Mouse (Mus musculus) embryo, embryonic 11.5 days (tissue): Measurements from ENCODE around the gene Kctd2.
A peak's percentile ranks its signal among the peaks of the same experiment; 100 is the strongest.
"Not testable (repeated sequence)": the region's sequence is repeated elsewhere in the genome, so short reads cannot be mapped to it uniquely, and the experiment has no call there.

Experiments used
- DNase-seq: peaks from one replicate; pipeline ENCODE4 v3.0.0-alpha.2; 2012; ENCODE audit warnings: low read depth, low spot score

Kctd2 gene

DNA sequence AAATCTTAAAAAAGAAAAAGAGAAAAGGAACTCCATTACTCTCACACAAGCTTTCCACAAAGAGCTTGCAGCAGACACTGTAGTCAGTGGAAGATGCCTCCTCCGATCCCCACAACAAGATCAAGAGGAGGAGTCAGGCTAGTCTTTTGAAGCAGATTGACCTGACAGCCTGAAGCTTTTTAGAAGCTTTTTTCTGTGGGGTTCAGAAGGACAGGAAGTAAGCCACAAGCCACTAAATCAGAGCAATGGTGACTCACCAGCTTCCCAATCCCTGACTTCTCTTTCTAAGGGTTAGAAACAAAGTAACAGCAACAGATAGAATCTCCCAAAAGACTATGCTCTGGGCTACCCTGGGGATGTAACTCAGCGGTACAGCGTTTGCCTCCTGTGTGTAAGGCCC, 19.4 kb downstream of the Kctd2 start:
- DNase-seq: no peak

DNA sequence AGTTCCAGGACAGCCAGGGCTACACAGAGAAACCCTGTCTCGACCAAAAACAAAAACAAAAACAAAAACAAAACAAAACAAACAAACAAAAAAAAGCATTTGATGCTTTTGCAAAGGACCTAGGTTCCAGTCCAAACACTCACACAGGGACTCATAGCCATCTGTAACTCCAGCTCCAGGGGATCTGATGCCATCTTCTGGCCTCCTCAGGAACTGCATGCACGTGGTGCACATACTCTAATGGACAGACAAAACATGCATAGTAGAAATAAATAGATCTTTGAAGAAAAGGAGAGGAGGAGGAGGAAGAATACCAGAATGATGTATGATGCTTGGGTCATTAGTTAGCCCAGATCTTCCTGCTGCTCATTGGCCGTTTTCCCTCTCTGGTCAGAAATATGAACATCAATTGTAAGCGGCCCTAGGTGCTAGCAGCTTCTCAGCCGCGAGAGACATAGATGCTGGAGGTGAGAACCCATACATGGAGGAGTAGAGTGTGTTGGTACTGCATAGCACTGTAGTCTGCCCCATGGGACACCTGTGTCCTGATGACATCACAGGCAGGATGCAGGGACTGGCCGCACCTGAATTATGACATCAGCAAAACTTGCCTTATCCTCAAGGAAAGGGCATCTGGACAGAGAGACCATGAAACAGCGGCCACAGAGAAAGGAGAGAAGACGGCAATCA, 20.1 kb downstream of the Kctd2 start, which contains the start of gene Trim80:
TSS of gene Trim80 (plus strand) at position 640 of the 690 bp plus-strand sequence.
- DNase-seq: no peak

DNA sequence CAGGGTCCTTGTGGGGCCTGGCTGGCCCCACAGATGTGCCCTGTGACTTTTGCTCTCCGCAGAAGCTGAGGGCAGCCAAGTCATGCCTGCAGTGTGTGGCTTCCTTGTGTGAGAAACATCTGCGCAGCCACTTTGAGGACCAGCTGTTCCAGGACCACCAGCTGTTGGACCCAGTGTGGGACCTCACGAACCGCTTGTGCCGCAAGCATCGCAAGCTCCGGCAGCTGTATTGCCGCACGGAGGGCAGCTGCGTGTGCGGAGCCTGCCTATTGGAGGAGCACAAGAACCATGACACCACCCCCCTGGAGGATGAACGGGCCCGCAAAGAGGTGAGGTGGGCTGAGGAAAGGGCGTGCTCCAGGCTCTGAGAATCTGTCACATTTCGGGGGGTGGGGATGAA, 21.5 kb downstream of the Kctd2 start:
- DNase-seq: no peak

DNA sequence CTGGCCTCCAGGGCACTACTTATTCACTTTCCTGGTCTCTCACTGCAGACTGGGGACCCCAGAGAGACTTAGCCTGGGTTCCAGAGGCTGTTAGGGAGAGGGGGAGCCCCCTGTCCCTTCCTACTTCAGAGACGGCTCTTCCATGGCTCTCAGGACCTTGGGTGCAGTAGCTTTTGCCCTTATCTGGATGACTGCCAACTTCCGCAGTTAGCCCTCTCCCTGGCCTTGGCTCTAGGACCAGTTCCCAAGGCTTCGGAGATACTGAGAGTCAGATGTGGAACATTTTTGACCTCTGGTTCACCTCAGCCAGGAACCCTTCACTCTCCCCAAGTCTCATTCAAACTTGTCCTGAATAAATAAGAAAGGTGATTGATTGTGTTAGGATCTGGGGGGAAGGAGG, 27.0 kb downstream of the Kctd2 start:
- no peak for DNase-seq

DNA sequence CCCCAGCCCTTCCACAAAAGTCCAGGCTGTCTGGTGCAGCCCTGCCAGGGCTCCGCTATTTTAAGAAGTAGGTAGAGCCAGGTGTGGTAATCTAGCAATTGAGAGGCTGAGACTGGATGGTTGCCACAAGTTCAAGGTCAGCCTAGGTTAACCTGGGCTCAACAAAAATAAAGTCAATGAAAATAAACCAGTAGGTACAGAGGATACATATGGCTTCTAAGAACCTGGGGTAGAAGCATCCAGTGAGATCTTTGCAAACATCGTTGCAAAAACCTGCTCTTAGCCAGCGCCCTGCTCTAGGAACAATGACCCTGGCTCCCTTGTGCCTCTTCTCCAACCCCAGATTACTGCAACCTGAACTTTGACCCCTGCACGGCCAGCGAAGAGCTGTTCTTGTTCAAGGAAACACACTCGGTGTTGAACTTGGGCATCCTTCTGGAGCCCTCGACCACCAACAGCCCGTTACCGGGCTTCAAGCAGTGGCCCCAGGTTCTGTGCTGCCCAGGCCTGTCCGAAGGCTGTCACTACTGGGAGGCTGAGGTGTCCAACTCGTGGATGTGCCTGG, 27.5 kb downstream of the Kctd2 start:
- DNase-seq: no peak

DNA sequence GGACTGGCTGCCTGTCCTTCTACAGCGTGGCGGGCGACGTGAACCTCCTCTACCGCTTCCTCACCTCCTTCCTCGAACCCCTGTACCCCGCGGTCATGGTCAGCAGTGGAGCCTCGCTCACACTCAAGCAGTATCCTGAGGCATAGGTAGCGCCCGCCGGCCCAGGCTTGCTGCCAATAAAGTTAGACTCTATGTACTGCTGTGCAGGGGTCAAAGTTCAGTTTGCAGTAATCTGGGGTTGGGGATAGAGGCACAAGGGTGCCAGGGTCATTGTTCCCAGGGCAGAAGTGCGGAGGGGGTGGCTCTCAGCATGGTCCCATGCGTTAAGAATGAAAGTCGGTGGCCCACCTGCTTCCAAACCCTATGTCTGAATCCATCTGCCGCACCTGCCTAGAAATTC, 28.1 kb downstream of the Kctd2 start:
- DNase-seq: no peak

DNA sequence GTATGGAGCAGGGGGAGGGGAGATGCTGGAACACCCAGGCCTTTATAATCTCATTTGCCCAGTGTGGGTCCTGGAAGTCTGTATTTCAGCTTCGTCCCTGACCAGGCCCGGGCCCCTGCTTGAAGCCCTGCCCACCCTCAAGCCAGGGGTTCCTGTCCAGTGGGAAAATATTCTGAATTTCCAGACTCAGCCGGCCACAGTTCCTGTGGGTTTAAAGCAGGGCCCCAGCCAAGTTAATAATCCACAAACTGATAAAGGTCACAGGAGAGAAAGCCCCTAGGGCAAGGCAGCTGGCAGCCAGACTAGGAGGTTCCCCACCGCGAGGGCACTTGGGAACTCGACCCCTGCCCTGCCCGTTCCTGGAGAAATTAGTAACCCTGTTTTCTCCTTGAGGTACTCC, 29.1 kb downstream of the Kctd2 start:
- no peak for DNase-seq

DNA sequence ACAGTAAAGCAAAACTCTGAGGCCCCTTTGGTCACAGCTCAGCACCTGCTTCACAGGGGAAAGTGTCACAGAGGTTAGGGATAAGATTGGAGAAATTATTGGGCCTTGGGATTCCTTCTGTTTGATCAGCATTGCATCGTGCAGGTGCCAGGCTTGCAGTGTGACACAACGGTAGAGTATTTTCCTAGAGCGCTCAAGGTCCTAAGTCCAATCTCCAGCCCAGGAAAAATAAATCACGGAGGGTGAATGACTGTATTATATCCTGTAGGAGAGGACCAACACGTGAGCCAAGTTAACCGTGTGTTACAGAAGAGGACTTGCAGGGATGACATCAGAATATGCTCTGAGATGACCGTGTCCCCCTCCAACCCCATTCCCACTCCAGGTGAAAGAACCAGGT, 30.2 kb downstream of the Kctd2 start:
- DNase-seq: no peak

DNA sequence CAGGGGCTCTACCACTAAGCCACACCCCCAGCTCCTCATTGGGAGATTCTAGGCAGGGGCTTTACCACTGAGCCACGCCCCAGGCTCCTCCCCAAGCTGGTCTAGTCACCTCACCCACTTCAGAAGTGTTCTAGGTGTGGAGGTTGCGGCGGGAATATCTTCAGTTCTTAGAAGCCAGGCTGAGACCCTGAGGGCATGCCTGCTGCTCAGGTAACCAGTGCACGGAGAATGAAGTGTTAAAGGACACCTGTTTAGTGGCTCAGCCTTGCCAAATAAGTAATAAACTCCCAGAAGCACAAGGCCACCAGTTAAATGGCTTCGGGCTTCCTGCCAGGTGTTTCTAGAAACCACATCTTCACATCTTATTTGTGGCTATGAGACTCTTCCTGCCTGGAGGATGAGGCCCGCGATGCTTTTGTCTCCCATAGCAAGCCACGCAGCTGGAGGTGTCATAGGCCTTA, 31.9 kb downstream of the Kctd2 start:
- no peak for DNase-seq

DNA sequence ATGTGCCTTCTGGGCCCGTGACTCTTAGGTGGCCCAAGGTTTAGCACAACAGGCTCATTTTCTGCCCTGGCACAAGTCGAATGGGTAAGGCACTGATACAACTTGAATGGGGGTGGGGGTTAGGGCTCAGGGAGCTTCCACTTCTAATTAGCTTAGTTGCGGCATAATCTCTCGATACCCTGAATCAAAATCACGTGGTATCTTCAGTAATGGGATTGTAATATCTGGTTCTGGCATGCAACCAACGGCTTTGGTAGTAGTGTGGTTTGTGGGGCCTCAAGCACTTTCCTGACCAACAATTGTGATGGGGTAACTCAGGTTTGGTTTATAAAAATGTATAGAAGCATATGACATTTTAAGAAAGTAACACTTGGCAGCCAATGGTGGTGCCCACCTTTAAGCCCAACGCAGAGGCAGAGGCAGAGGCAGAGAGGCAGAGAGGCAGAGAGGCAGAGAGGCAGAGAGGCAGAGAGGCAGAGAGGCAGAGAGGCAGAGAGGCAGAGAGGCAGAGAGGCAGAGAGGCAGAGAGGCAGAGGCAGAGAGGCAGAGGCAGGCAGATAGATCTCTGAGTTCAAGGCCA, 32.4 kb downstream of the Kctd2 start:
- no peak for DNase-seq

DNA sequence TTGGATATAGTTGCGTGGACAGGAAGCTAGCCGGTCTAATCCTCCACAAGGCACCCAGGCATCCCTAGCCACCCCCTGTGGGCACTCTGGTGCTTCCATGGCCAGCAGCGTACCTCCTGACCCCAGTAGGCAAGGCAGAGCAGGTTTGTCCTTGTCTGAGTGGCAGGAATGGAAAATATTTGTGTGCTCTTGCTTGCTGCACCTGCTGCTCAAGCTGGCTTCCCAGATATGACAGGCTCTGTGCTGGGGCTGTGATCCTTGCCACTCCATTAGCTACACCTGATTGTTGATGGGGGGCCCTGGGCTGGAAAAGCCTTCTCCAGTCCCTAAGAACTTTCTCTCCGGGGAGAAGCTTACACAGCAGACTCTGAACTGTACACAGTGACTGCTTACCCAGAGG, 33.4 kb downstream of the Kctd2 start:
- no peak for DNase-seq

DNA sequence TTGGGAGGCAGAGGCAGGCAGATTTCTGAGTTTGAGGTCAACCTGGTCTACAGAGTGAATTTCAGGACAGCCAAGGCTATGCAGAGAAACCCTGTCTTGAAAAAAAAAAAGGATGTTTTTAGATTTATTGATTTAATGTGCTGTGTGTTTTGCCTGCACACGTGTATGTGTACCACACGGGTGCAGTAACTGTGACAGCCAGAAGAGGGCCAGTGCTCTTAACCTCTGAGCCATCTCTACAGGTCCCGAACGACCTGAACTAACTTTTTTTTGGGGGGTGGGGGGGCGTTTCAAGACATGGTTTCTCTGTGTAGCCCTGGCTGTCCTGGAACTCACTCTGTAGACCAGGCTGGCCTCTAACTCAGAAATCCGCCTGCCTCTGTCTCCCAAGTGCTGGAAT, 34.9 kb downstream of the Kctd2 start:
- DNase-seq: not testable (repeated sequence)

DNA sequence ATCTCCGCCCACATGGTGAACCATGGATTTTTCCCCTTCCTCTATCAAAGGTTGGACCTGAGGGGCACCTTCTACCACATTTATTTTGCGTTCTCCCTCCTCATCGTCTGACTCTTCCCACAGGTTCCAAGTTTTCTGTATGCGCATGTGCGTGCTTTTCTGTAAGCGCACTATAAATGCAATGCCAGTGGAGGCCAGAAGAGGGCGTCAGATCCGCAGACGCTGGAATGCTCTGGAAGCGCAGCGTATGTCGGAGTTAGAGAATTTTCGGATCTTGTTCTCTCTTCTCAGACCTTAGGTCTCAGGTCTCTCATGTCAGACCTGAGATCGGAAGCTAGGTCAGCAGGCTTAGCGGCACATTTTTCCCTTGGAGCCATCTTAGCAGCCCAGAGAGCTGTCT, 35.7 kb downstream of the Kctd2 start:
- DNase-seq: no peak

DNA sequence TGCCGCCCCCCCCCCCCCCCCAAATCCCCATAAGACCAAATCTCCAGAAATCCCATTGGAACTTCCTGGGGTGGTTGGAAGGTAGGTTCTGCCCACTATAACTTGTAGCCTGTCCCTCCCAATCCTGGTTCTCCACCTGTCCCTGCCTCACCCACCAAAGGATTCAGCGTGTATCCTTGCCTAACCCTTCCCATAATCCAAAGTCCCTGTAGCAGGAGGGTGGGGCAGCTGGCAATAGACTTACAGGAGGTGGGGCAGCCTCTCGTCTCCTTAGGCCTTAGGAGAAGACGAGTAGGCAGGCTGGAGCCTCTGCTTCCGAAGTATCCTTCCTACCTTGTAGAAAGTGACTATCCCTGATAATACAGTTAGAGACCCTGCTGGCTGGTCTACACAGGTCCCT, 36.3 kb downstream of the Kctd2 start:
- no peak for DNase-seq

DNA sequence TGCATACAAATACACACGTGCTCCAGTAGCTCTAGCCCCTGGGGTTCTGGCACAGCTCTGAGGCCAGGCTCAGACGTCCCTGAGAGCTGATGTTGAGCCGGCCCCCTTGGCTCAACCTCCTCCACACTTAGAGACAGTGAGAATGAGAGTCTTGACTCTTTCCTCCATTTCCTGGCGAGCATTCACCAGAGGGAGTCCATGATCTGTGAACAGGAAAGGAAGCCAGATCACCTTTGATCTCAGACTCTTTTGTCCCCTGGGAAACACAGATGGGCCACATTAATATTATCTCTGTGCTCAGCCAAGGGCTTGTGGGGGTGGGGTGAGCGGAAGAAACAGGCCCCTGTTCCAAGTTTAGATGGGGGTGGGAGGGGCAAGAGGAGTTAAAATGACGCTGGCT, 37.5 kb downstream of the Kctd2 start:
- no peak for DNase-seq

DNA sequence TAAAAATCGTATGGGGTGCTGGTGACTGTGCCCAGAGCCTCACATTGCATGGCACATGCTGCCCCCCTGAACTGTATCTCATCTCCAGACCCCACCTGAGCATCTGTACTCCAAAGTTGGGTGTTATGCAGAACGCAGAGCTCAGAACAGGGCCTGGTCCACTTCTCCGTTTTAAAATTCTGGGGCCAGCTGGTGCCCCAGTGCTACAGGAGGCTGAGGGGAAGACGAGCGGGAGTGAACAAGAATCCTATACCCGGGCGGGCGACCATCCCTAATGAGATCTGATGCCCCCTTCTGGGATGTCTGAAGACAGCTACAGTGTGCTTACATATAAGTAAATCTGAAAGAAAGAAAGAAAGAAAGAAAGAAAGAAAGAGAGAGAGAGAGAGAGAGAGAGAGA, 41.0 kb downstream of the Kctd2 start:
- DNase-seq: no peak

DNA sequence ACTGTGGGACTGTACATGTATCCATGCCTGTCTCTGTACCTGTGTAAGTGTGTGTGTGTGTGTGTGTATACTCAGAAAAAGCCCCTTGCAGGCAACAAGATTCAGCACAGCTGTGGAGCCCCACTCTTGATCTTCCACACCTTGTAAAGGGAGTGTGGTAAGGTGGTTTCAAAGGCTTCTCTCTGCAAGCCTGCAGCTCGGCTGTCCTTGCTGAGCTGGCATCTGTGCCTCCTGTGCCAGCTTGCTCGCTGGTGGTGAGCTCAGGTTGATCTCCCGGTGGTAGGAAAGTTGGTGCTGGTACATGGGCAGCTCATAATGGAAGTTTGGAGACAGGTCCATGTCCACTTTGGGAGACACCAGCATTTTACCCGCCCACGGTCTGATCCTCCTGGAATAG, 41.9 kb downstream of the Kctd2 start:
- no peak for DNase-seq

DNA sequence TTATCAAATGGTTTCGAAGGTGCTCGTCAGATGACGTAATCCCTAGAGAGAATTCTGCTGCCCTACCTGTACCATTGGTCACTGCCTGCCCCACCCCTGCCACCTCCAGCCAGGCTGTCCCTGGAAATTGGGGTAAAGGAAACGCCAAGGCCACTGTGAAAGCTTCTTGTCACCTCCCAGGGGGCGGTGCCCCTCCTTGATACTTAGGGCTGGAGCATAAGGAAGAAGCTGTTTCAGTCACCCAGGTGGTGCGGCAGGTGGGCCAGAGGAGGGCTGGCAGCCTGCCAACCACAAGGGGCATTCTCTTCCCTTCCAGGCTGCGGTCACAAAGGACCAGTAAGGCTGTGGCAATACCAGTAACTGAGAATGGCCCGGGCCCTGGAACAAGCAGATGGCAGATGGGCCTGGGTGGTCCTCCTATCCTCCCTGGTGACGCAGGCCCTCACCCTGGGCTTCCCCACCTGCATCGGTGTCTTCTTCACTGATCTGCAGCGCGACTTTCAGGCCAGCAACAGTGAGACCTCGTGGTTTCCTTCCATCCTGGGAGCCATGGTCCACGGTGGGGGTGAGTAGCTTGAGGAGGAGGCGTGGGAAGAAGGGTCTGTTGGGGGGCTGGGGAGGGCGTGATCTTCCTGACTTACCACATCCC, 42.4 kb downstream of the Kctd2 start, which contains the start of gene Slc16a5:
TSS of gene Slc16a5 (plus strand) at position 232 of the 649 bp plus-strand sequence.
- no peak for DNase-seq

DNA sequence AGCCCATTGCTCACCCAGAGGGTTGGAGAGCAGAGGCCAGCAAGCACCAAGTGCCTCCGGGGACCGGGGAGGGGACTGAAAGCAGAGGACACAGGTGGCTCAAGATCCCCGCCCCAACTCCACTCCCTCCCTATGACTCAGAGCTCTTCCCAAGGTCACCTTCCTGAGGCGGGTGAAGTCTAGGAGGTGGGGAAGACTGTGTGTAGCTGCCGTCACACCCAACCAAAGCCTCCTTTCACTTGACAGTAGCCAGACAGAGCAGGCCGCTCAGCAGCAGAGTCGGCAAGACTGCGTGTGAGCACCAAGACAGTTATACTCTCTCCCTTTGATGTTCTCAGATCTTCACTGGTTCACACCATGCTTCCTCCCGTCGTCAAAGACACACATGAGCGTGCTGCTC, 43.5 kb downstream of the Kctd2 start:
- no peak for DNase-seq

DNA sequence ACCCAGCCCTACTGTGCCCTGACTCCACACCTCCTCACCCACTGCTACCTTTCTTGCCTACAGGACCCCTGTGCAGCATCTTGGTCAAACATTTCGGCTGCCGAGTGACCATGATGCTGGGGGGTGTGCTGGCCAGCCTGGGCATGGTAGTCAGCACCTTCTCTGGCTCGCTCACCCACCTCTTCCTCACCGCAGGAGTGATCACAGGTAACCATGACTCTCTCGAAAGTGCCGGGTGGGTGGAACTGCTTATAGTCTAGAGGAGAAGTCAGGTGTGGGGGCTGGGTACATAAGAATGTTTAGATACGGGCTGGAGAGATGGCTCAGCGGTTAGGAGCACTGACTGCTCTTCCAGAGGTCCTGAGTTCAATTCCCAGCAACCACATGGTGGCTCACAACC, 44.9 kb downstream of the Kctd2 start:
- no peak for DNase-seq

DNA sequence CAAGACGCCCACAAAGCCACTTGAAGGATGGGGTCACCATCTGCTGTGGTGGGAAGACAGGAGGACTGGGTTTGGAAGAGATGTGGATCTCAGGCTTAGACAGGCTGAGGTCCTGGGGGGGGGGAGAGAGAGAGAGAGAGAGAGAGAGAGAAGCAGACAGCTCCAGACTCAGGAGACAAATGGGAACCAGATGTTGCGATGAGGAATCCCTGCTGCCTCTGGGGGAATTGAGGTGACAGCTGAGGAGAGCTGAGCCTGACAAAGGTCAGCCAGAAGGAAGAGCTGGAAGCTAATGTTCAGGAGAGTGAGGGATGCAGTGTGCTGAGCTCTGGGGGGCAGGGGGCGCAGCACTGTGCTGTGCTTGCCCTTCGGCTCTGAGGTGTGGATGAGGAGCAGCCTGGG, 47.3 kb downstream of the Kctd2 start:
- peak; percentile 61 for DNase-seq

DNA sequence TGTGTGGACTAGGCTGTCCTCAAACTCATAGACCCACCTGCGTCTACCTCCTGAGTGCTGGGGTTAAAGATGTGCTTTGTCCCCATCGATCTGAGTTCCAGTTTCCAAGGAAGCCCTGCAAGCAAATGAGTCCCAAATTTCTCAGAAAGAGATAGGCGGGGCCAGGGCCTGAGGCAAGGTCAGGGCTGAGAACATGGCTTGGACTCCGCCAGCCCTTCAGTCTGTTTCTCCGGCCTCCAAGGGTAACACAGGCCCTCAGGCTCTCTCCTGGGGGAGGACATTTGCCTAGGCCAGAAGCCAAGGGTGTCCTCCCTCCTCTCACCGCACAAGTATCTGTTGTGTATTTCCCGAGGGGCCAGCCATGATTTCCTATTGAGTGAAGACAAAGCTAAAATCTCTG, 52.3 kb downstream of the Kctd2 start:
- DNase-seq: no peak
